Mouse (Mus musculus): Measurements from ENCODE around the gene Samm50.
"Not testable (repeated sequence)": the region's sequence is repeated elsewhere in the genome, so short reads cannot be mapped to it uniquely, and the experiment has no call there.

Gene Samm50

GRCm38 (mm10) chr15:84192058-84192791, at the start of gene Samm50:
Samm50 (plus strand) TSS chr15:84192241.
- peak; percentile 91 to 93 for DNase-seq

GRCm38 (mm10) chr15:84156158-84156557, 35.9 kb upstream of the Samm50 start:
- DNase-seq, result no peak

GRCm38 (mm10) chr15:84157530-84157929, 34.5 kb upstream of the Samm50 start:
- DNase-seq, result not testable (repeated sequence)

DNA sequence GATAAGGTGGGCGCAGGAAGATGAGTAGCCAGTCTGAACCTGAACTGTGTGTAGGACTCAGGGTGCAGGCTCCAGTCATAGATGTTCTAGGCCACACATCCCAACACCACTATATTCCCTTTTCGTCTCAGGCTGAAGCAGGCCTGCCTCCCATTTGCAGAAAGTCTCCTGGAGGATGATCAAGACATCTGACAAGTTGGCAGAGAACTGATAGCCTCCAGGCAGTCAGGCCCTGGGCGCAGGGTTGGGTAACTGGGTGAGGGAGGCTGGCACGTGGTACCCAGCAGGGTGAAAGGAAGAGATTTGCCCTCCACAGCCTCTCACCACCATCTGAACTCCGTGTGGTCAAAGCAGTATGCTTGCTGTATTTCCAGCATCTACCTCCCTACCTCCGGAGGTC, 30.2 kb upstream of the Samm50 start:
- no peak for DNase-seq

- peak in 1 of 2 experiments; percentile 30 for DNase-seq
Observed at GRCm38 (mm10) chr15:84166818-84167217, 25.2 kb upstream of the Samm50 start.

DNA sequence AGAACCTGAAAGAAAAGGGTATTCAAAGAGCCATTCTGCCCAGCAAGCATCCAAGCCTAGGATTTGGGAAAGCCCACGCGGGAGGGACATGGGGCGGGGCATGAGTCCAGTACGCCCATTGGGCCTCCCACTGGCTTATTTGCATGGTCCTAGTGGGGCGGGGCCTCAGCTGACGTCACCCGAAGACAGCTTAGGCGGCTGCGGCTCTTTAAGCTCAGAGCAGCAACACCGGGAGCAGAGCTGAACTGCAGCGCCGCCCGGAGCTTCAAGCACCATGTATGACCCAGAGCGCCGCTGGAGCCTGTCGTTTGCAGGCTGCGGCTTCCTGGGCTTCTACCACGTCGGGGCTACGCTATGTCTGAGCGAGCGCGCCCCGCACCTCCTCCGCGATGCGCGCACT, 24.4 kb upstream of the Samm50 start, which contains the start of gene Pnpla3:
Gene Pnpla3, plus strand, starts transcription at position 238 of the 400 bp plus-strand sequence.
- peak; percentile 97 to 98 for DNase-seq

DNA sequence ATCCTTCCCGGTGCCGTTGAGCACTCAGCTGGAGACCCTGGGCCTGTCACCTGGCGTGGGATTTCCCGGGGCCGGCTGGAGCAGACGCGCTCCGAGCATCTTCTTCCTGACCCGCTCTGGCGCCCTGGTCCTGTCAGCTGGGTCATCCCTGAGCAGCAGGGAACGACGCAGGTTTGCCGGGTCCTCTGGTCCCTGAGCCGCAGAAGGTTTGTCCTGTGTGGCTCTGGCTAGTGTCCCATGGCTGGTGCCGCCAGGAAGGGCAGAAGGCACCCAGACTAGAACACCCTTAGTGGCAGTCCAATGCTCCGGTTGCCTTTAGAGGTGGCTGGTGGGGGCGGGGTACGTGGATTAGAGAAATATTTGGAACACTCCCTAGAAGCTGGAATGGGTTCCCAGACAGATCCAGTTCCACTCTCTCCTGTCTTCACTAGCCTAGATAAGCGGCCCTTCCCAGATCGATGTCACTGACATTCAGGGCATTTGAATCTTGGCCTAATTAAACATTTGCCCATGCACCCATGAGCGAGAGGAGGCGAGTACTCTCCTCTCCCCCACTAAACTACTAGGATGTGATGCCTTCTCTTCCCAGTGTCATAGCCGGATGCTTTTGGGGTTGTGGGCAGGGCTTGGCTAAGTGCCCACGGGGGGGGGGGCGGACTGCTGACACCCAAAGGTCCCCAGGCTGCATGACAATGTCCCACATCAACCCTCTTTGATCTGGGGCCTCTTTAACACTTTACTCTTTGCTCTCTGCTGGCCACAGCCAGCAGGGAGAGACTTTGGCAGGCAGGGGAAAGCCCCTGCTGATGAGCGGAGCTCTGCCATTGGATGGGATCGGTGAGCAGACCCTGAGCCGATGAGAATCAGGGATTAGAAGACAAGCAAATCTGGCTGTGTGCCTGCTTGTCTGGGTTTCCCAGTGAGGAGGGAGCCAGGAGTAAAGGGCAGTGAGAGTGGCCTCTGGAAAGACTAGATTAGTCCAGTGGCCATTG, 23.6 kb upstream of the Samm50 start:
- DNase-seq, result peak; percentile 94

DNA sequence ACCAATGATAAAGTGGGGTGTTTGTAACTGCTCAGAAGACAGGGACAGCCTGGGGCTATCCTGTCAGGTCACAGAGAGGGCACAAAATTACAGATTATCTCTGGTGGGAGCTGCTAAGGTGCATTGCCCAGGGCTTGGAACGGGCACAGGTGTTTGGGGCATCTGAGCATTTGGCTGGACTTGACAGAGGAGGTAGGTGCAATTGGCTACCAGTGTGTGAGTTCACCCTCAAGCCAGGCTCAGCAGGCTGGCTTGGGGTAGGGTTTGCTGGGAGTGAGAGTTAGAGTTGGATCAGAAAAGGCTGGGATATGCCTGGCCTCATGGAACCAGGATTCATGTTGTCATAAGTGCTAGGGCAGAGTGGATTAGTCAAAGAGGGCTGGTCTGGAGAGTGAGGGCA, 22.5 kb upstream of the Samm50 start:
- DNase-seq, result peak in 1 of 2 experiments; percentile 42

DNA sequence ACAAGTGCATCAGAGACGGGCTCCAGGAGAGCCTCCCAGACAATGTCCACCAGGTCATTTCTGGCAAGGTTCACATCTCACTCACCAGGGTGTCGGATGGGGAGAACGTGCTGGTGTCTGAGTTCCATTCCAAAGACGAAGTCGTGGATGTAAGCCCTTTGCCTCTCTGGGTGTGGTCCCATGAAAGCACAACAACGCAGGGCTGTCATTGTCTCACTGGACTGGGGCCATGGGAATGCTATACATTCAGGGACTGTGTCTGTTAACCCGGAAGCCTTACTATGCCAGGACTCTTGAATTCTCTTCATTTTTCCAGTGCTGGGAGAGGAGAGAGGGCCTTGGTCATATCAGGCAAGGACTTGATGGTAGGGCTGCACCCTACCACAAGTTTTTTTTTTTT, 20.9 kb upstream of the Samm50 start:
- DNase-seq, result no peak

GRCm38 (mm10) chr15:84178733-84179132, 13.3 kb upstream of the Samm50 start:
- no peak for DNase-seq

DNA sequence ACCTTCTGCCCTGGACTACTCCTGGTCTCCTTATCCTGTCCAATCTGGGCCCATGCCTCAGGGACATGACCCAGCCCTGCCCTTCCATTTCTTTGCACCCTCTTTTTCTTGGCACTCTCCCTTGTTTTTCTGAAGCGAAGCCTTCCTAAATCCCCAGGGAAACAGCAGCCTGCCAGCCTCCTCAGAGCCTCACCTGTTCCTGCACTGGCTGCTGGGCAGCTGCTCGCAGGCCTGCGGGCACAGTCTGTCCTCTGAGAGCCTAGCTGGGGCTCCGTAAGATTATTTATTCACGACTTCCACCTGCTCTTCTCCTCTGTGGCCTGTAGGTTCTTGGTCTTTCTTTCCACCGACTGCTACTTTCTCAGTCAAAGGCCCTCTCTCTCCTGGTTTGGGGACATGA, 10.0 kb upstream of the Samm50 start:
- no peak for DNase-seq

GRCm38 (mm10) chr15:84183967-84184366, 8.1 kb upstream of the Samm50 start:
- no peak for DNase-seq

- DNase-seq, result no peak
Observed at GRCm38 (mm10) chr15:84186196-84186595, 5.8 kb upstream of the Samm50 start.

DNA sequence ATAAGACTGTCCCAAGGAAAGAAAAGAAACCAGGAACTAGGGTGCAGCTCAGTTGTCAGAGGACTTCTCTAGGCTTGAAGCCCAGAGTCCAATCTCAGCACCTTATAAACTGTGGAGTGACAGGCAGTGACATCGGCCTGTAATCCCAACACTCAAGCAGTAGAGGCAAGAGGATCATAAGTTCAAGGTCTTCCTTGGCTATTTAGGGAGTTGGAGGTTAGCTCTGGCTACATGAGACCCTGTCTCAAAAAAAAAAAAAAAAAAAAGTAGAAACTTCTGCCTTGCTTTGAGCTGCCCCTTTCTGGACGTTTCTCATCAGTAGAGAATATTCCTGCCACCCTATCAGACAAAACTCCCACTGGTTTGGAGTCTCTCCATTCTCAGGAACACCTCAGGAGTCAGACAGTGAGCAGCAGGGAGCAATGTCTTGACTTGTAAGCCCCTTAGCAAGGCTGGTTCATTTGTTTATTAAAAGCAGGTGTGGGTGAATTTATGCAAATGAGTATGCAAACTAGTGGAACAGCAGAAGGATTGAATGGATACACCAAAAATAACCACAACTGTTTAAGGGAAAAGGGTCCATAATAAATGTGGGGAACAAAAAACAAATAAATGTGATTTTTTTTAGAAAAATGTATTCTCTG, 3.0 kb upstream of the Samm50 start:
- no peak for DNase-seq

GRCm38 (mm10) chr15:84189881-84190280, 2.2 kb upstream of the Samm50 start:
- no peak for DNase-seq

DNA sequence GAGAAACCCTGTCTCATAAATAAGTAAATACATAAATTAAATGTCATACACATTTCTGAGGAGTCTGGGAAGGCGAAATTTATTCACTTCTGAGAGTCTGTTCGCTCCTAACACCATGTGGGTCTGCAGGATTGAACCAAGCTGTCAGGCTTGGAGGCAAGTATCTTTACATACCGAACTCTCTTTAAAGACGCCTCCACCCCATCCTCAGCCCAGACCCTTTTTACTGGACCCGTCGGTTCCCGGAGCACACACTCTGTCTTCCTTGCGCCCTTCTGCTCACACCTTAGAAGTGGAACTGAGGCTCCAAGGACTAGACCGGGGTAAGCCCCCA, 350 bp upstream of the Samm50 start:
- DNase-seq, result no peak

DNA sequence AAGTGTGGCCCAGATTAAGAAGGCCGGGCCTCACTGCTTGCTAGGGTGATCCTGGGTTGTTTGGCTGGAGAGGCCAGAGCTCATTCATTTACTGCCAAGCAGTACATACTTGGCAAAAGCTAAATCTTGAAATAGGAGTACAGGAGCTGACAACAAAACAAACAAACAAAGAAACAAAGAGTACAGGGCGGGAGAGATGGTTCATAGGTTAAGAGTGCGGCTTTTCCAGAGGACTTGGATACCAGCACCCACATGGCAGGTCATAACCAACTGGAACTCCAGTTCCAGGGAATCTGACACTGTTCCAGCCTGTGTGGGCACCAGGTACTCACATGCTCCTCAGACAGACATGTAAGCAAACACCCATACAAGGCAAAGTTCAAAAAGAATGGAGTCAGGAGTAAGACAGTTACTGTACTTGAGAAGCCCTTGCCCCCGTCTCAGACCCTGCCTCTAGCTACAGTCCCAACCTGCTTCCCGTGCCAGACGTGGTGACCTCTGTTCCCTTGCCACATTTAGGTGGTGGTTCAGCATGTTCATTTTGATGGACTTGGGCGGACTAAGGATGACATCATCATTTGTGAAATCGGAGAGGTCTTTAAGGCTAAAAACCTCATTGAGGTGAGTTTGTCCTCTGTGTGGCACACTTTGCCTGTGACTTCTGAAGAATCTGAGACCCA, 4.6 kb downstream of the Samm50 start:
- DNase-seq, result no peak

- DNase-seq, result no peak
Observed at GRCm38 (mm10) chr15:84207327-84207726, 15.3 kb downstream of the Samm50 start.

DNA sequence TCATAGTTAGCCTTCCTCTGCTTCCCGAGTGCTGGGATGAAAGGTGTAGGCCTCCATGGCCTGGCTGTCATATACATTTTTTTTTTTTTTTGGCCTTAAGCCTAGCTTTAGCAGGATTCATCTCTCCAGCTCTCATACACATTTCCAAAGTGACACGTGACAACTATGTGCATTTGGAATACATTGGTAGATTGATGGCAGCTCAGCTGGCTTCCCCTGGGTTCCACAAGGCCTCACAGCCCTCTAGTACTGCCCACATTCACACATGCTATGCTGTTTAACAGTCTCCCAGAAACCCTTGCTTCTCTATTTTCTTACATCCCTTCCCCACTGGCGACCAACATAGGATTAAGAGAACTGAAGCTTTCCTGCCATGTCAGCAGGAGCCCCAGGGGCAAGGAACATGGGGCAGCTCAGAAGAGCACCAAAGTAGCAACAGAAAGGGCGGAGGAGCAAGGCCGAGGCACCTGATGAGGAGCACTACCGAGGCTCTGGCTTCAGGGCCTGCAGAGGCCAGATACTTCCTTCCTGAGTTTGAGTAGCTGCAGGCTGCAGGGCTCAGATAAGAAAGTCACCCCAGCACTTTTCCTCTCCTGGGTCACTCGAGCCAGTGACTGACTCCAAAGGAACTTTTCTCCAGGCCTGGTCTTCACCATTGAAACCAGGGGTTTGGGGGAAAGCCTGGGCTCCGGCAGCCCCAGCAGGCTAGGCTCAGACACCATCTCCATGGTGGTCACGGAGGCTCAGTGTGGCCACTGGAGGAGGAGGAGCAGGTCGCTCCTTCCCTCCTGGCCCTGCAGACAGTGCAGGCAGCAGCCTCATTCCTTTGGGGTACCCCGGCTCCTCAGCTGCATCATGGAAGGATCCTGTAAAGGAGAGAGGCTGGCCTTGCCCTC, 17.7 kb downstream of the Samm50 start:
- no peak for DNase-seq

- DNase-seq, result no peak
Observed at GRCm38 (mm10) chr15:84210461-84210860, 18.4 kb downstream of the Samm50 start.

GRCm38 (mm10) chr15:84210941-84211340, 18.9 kb downstream of the Samm50 start:
- DNase-seq, result no peak

DNA sequence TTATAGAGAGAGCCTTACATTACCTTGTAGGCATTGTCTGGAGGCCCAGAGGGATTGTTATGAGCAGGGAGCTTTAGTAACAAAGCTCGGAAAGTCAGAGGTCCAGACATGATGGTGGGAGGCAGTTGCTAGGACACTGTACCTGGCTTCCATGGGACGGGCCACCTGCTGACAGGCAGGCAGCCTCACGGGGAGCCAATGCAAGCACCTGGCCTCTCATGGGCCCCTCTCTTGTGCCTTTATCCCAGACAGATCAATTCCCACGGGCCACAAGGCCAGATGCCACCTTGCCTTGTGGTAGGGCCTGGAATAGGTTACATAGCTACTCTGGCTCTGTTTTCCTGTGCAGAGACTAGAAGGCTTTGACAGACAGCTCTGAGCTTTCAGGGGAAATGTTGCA, 19.5 kb downstream of the Samm50 start:
- DNase-seq, result no peak

Data from cerebellum, postnatal 14 days (tissue).